Mouse (Mus musculus) hematopoietic stem cell, adult 5-6 weeks (primary cell): ENCODE data around the gene Suz12. TPM values are rescaled to one million over a fixed set of nuclear protein-coding genes. Genes with fewer than 3 reads are reported as not detected.
"Not testable (repeated sequence)": the region's sequence is repeated elsewhere in the genome, so short reads cannot be mapped to it uniquely, and the experiment has no call there.

Source experiments
- ATAC-seq, 2 experiments: fragments of 125-278 bp in 1 of 2; replicated peaks in 1 of 2; 2 replicates each; pipeline ENCODE4 v1.8.0; 2016 to 2017; ENCODE audit warnings: inconsistent platforms in 2 of 2, mild to moderate bottlenecking in 2 of 2, moderate number of reproducible peaks in 2 of 2, low read depth in 1 of 2, moderate TSS enrichment in 1 of 2; ENCODE audit not compliant: low FRiP score in 2 of 2, poor library complexity in 2 of 2, severe bottlenecking in 2 of 2, insufficient read depth in 1 of 2, low TSS enrichment in 1 of 2
- total RNA-seq: library from RNA; stranded (forward); fragments of 172-1452, 232-1000 nt; gene quantifications from 2 replicates; pipeline ENCODE4 v1.2.3, GENCODE M21; 2017

Gene Suz12
- total RNA-seq, 1 experiment from 2014 or later: 119 TPM

GRCm38 (mm10) chr11:79986886-79987285, 6.0 kb upstream of the Suz12 start:
- ATAC-seq: no peak

- no peak for ATAC-seq
Observed at GRCm38 (mm10) chr11:79987896-79988295, 5.0 kb upstream of the Suz12 start.

- no peak for ATAC-seq
Observed at GRCm38 (mm10) chr11:79990120-79990519, 2.8 kb upstream of the Suz12 start.

- ATAC-seq: no peak
Observed at GRCm38 (mm10) chr11:79991600-79991999, 1.3 kb upstream of the Suz12 start.

DNA sequence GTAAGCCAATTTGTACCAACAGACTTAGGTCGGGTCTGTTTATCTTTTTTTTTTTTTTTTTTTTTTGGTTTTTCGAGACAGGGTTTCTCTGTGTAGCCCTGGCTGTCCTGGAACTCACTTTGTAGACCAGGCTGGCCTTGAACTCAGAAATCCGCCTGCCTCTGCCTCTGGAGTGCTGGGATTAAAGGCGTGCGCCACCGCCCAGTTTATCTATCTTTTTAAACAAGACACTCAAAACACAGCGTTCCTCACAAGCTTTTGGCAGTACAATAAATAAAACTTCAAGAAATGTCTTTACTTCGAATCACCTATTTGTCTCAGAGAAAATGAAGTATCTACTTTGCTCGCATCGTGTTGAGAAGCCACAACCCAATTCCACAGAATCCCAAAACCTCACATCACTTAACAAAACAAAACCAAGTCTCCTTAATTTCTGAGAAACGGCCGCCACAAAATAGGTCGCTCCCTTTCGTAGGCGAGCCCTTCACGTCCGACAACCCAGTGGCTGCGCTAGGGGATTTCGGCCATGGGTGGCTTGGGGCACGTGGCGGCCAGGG, 793 bp upstream of the Suz12 start:
- ATAC-seq: peak in 1 of 2 experiments; percentile 39; a peak in 3 of 4 replicates

DNA sequence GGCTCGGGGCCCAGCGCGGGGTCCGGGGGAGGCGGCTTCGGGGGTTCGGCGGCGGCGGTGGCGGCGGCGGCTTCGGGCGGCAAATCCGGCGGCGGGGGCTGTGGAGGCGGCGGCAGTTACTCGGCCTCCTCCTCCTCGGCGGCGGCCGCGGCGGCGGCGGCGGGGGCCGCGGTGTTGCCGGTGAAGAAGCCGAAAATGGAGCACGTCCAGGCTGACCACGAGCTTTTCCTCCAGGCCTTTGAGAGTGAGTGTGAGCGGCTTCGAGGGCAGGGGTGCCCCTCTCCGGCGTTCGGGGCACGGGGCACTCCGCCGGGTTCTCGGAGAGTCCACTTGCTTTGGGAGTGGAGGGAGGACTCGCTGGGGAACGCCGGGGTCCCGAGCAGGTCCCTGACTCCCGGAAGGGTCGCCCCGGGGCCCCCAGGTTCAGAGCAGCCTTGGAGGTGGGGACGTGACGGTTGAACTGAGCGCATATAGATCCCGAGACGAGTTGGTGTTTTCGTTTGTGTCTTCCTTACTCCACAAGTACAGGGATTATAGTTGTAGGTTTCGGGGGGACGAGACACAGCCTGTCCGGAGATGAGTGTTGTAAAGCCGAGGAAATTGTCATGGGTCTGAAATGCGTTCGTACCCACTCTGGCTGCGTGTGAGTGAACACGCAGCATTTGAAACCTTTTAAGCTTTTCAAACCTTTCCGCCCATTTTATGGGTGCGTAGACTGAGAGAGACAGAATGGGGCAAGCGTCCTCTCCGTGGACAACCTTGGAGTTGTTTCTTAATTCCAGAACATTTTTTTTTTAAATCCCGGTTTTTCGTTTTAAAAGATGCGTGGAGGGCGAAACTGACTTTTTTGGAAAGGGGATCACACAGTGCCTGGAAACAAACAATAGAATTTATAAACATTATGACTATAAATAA, 707 bp downstream of the Suz12 start:
- no peak for ATAC-seq

DNA sequence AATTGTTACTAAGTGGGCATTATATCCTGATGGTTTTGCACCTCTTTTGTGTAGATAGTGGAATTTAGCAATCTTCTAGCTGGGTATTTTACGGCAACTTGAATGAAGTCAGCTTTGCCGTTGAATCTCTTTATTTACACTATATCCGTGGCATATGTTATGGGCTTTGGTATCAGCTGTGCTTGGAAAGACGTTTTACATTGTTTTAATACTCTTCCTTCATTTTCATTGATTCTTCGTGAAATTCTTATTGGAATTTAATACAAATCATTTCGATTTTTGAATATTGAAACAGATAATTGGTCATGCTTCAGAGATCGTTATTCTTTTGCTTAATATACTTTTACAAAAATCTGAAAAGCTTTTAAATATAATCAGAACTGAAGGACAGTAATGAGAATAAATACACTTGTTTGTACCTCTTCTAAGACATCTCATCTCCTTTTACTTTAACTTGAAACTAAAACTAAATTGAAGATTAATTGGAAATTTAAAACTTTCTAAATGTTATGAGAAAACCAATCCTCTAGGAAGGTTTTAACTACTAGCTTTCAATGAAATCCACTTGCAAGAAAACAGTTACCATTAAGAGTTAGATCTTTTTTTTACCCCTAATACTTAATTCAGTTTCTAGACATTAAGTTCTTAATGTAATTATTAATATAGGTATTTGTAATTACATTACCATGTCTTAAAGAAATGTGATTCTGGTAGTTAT, 1.5 kb downstream of the Suz12 start:
- ATAC-seq: no peak

DNA sequence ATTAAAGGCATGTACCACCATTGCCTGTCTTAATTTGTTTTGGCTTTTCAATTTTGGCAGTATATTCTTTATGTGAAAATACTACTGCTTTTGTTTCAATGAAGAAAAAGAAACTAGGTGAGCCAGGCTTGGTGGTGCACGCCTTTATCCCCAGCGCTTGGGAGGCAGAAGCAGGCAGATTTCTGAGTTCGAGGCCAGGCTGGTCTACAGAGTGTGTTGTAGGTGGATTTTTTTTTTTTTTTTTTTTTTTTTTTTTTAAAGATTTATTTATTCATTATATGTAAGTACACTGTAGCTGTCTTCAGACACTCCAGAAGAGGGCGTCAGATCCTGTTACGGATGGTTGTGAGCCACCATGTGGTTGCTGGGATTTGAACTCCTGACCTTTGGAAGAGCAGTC, 23.6 kb downstream of the Suz12 start:
- not testable (repeated sequence) for ATAC-seq

DNA sequence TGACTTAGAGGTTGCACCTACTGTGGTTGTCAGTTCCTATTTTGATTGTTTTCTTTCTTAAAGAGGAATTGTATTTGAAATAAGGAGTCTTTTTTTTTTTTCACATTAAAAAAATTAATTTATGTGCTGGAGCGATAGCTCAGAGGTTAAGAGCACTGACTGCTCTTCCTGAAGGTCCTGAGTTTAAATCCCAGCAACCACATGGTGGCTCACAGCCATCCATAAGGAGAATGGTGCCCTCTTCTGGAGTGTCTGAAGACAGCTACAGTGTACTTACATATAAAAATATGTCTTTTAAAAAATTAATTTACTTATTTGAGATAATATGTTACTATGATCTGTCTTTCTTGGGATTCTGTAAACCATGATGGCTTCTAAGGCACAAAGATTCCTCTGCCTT, 26.9 kb downstream of the Suz12 start:
- no peak for ATAC-seq

DNA sequence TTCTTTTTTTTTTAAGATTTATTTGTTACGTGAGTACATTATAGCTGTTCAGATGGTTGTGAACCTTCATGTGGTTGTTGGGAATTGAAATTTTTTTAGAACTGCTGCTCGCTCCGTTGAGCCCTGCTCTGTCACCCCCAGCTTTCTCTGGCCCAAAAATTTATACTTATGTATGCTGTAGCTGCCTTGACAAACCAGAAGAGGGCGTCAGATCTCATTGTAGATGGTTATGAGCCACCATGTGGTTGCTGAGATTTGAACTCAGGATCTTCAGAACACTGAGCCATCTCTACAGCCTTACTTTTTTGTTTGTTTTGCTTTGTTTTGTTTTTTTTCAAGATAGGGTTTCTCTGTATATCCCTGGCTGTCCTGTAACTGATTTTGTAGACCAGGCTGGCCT, 28.4 kb downstream of the Suz12 start:
- no peak for ATAC-seq

- no peak for ATAC-seq
Observed at GRCm38 (mm10) chr11:80037495-80037894, 44.6 kb downstream of the Suz12 start.

DNA sequence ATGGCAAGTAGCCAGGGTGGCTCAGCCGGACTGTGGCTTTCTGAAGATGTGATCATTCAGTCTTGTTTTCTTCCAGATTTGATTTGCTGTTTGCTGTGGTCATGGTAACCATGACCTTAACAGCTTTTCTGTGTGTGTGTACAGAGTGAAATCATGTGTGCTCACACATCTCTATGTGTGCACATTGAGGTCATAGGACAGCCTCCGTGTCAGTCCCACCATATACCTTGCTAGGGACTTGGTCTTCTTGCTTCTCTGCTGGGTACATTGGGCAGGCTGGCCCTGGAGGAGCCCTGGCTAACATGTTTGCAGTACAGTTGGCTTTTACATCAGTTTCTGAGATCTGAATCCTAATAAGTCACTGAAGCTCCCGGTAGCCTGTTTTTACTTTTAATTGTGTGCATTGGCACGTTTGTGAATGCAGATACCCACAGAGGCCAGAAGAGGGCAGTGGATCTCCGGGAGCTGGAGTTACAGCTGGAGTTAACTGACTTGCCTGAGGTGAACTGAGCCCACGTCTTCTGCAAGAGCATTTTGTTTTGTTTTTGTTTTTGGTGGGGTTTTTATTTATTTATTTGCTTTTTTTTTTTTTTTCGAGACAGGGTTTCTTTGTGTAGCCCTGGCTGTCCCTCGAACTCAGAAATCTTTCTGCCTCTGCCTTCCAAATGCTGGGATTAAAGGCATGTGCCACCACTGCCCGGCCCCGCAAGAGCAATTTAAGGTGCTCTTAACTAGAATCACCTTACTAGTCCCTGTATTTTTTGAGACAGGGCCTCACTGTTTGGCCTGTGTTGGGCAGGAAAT, 49.9 kb downstream of the Suz12 start:
- peak; percentile 82 to 83 for ATAC-seq

GRCm38 (mm10) chr11:80043419-80043817, 50.5 kb downstream of the Suz12 start:
- no peak for ATAC-seq

GRCm38 (mm10) chr11:80046856-80047255, 54.0 kb downstream of the Suz12 start:
- no peak for ATAC-seq

DNA sequence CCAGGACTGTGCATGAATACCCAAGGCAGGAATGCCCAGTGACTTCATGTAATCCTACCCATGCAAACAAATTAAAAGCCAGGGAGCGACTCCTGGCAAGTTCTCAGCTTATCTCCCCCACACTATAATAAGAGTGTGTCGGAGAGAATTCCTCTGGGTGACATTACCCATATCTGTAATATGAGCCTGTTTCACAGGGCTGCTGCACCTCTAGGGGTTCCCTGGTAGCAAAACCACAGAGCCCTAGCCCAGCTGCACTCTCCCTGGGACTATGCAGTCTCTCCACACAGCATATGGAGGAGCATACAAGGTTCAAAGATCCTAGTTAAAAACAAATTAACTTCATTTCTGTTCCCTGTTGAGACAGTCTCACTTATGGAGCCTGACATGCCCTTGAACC, 57.2 kb downstream of the Suz12 start:
- ATAC-seq: no peak

- no peak; a peak in 2 of 4 replicates for ATAC-seq
Observed at GRCm38 (mm10) chr11:80052456-80052855, 59.5 kb downstream of the Suz12 start.

DNA sequence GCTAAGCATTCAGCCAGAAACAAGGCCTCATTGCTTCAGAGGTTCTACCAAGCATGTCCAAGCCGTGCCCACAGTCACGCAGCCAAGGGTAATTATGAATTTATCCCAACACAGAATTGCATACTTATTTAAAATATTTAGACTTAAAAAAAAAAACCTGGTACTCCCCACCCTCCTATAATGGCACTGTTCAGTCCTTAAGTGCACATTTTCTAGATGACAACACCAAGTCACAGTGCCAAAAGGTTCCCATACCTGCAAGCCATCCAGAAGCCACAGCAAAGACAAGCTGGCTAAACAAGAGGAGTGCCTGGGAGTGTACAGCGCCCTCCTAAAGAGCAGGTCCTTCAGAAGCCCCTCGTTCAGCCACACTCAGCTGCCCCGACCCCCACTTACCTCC, 60.3 kb downstream of the Suz12 start:
- ATAC-seq: no peak
